Mouse (Mus musculus) urinary bladder, adult 2 months (tissue): Measurements from ENCODE around the gene Cort. TPM values are rescaled to one million over a fixed set of nuclear protein-coding genes. Genes with fewer than 3 reads are reported as not detected.
A peak's percentile ranks its signal among the peaks of the same experiment; 100 is the strongest.
"Not testable (repeated sequence)": the region's sequence is repeated elsewhere in the genome, so short reads cannot be mapped to it uniquely, and the experiment has no call there.

Source experiments
- DNase-seq: peaks from one replicate; pipeline ENCODE4 v3.0.0; 2022; ENCODE audit warnings: low spot score
- polyA plus RNA-seq: library from polyadenylated mRNA; depleted of rRNA; stranded (reverse); fragments of >200 nt; gene quantifications from 2 replicates; pipeline ENCODE4 v1.2.3, GENCODE M21; 2012

Gene Cort
- polyA plus RNA-seq, 1 experiment = not detected

GRCm38 (mm10) chr4:149147528-149147927 is 21.0 kb upstream of the Cort start:
- no peak for DNase-seq

- no peak for DNase-seq
Measured at GRCm38 (mm10) chr4:149145151-149145550, 18.6 kb upstream of the Cort start.

DNA sequence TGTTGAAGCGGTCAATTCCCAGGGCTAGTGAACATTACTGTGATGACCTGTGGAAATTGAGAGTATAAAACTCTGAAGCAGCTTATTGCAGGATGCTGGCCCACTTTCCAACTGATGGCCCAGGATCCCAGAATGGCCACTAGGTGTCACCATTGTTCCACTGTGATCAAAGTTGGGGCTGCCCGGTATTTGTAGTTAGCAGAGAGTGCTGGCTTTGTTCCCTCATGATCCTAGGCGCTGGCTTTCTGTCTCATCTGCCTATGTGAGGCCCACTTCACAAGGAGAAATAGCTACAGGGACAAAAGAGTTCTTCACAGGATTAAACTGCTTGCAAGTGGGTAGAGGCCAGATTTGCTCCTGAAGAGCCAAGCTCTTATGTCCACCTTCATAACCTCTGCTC is 17.9 kb upstream of the Cort start:
- no peak for DNase-seq

DNA sequence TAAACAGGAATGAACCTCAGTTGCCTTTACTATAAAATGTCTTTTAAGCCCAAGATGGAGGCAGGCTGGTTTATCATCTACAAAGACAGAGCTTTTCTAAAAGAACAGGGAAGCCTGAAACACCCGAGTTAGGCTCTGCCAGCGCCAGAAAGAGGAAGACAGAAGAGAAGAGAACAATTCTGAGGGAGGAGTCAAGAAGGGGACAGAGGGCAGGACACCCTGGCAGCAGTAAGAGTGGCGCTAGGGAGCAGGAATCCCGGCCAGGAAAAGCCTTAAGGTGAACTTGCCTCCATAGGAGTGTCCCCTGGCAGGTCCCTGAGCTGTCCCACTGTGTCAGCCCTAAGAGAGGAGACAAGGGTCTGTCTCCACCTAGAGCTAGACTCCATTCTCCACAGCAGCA is 17.0 kb upstream of the Cort start:
- DNase-seq = no peak

DNA sequence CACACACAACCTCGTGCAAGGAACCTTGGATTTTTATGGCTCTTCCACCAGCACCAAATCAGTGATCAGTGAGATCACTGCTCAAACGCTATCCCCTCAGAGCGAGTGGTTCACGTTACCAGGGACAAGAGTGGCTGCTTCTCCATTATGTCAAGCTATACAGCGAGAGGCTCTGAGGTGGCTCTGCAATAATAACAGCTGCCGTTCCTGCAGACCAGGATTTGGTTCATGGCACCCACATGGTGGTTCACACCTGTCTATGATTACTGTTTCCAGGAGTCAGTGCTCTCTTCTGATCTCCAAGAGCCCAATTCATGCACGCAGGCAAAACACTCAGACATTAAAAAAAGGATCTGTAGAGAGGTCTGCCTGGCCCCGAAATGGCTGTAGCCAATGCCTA is 12.0 kb upstream of the Cort start:
- no peak for DNase-seq

DNA sequence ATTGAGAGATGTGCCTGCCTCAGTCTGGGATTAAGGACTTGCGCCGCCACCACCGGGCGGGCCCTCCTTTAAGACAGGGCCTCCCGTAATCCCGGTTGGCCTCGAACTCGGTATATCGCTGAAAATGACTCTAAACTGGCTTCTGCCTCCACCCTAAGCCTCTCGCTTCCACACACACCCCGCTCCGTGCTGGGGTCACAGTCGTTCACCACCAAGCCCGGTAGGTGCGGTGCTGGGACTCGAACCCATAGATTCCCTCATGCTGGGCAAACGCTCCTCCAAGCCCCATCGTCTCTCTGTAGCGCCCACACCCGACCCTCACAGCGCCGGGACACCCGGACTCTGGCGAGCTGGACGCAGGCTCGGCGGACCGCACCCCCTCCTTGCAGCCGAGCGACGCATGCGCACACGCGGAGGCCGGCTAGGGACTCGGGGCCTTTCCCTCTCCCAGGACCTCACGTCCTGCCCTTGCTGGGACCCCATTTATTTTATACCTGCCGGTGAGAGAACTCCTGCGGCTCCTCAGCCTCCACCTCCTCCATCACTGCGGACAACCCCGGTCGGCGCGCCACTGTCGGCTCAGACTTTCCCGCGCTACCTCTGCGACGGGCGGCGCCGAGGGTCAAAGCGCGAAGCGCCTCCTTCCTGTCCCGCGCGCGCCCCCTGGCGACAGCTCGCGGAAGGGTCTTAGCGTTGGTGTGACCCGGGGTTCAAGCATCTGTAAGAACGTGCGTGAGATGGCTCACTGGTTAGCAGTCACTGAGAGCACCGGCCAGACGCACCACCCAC is 10.6 kb upstream of the Cort start, which contains the start of gene Cenps:
Gene Cenps (minus strand): TSS at position 648 of the 789 bp plus-strand sequence.
- DNase-seq = peak; percentile 89

- no peak for DNase-seq
Measured at GRCm38 (mm10) chr4:149136116-149136850, 9.7 kb upstream of the Cort start.

- DNase-seq = no peak
Measured at GRCm38 (mm10) chr4:149133395-149133794, 6.8 kb upstream of the Cort start.

DNA sequence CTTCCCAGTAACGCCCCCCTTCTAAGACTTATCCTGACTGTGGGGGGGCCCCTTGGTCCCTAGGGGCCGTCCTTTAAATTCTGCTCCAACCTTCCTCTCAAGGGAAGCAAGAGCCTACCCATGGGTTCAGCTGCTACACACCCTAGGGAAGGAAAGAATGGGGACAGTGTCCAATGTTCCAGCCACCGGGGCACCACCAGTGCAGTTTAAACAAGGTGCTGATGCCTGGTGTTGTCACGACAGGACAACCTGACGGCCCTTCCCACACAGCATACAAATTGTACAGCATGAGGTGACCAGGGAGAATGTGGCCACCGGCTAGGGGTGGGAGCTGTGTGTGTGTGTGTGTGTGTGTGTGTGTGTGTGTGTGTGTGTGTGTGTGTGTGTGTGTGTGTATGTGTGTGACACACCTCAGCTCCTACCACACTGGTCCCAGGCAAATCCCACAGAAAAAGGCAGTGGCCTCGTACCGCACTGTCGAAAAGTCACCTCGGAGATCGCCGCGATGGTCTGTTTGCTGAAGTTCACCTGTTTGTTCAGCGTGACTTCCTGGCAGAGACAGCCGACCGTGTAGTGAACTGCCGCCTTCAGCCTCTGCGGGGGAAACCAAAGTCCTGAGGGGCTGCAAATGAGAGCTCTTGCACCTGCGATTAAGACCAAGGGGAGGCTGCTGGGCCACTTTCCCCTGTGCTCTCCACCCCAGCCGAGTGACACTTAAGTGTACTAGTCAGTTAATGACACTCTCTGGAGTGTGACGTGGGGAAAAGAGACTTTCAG is 5.4 kb upstream of the Cort start:
- DNase-seq = no peak

- no peak for DNase-seq
Measured at GRCm38 (mm10) chr4:149131021-149131752, 4.6 kb upstream of the Cort start.

DNA sequence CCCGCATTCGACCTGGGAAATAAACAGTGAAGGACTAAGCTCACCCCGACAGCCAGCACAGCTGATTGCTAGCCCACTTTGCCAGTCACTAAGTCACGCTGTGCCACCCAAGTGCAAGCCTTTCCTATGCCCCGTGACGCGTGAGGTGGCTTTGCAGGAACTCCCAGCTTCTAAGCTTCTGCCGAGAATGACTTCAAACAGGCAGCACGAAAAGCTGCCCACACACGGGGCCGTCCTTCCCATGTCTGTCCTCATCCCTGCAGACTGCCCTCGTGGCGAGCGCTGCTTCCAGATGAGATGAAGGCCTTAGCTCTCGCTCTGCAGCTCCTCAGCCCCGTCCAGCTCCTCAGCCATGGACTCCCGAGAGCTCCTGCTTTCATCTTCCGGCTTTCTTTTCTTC is 1.9 kb upstream of the Cort start:
- no peak for DNase-seq

GRCm38 (mm10) chr4:149126115-149126509 is 451 bp downstream of the Cort start:
- no peak for DNase-seq

- no peak for DNase-seq
Measured at GRCm38 (mm10) chr4:149125341-149126114, 1.0 kb downstream of the Cort start.

DNA sequence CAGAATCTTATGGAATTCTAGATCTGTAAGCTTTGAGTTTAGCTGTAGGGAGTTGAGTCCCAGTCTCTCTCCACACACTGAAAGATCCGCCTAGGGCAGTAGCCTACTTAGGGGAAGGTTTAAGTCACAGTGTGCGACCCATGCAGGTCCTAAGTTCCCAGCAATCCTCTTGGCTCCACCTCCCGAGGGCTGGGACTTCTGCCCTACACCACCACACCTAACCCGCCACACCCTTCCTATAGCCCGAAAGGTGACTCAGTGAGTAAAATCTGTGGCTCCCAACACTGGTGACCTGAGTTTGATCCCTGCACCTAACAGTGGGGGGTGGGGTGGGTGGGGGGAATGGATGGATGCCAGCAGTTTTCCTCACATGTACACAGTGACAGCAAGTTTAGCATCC is 3.1 kb downstream of the Cort start:
- no peak for DNase-seq

DNA sequence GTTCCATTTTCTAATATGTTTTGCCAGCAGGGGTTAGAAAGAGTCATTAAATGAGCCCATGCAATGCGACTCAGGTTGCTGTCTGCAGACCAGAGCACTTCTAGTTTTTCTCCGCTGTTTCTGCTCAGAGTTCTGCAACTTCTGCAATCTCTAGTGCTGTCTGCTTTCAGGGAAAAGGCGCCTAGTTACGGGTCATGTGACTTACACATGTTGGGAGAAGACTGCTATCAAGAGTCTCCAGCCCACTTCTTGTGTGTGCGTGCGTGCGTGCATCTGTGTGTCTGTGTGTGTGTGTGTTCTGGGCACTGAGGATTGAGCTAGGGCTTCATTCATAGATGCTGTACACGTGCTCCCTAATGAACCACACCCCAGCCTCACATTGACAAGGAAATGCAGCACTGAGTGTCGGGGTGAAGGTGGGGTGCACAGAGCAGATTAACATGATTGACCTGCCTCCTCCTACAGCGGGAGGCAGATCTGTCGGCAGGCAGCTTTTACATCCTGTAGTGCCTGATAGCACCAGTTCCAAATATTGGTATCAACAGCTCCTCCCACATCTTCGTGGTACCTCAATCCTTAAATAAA is 6.5 kb downstream of the Cort start:
- not testable (repeated sequence) for DNase-seq

- DNase-seq = peak; percentile 68
Measured at GRCm38 (mm10) chr4:149103875-149104561, 22.5 kb downstream of the Cort start, which contains the start of gene Dffa. Gene Dffa (plus strand): TSS chr4:149104146.

DNA sequence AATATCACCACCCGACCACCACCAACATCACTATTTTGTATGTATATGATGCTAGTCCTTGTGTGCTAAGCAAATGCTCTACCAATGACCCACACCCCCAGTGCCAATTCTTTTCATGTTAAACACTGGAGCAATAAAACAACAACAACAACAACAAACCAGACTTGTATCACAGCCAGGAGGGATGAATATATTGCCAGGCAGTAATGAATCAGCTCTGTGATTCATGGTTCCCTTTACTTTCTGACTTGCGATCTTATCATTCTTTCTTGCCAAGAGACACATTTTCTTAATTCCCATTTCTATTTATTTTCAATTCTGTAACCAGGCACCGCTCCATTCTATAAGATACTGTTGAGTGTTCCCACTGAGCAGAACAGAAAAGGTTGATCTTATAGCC is 25.1 kb downstream of the Cort start:
- DNase-seq = no peak

- DNase-seq = not testable (repeated sequence)
Measured at GRCm38 (mm10) chr4:149100449-149100848, 26.1 kb downstream of the Cort start.

DNA sequence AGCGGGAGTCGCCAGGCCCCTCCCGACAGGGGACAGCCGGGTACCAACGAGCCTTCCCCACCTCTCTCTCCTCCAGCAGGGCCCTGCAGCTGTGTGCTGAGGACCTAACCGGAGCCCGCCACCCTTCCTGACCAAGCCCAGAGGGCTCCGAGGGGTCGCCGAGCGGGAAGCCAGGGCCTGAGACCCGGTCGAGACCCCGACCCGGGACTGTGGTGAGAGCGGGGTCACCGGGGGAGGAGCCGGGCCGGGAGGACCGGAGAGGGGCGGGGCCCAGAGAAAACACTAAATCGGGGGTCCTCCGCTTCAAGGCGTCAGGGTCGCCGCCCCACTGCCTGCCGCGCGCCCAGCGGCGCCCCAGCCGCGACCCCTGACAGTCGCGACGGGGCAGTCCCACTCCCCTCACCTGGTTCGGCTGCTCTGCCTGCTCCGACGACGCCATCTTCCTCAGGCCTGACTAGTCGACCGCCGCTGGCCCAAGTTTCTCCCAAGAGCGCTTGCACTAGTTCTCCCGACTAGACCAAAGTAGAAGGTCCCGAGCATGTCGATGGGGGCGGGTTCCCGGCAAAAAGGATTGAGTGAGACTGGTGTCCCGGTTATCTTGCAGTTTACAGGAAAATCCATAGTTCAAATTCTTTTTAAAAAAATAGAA is 27.1 kb downstream of the Cort start, which contains the start of gene Pex14:
Gene Pex14 (minus strand): TSS at position 508 of the 649 bp plus-strand sequence.
- peak; percentile 80 for DNase-seq
